Mouse (Mus musculus): Measurements from ENCODE around the gene Nfyc. TPM values are rescaled to one million over a fixed set of nuclear protein-coding genes. Genes with fewer than 3 reads are reported as not detected.

Gene Nfyc
- polyA plus RNA-seq, 2 experiments = 50.6 to 53.3 TPM

GRCm38 (mm10) chr4:120799680-120800166 is 31.6 kb downstream of the Nfyc start:
- ATAC-seq (ENCODE audit: insufficient read depth) = no peak
- WGBS (ENCODE audit: insufficient replicate concordance) = 65% methylated on average over 2 of the region's 2 CpGs
- H3K4me3 ChIP-seq (ENCODE audit: insufficient read depth in 1 of 2, low read depth in 2 of 2, low read length in 2 of 2) = no peak overlapping the region
- H3K4me1 ChIP-seq (replicated peaks; ENCODE audit: control insufficient read depth in 2 of 2, insufficient read depth in 2 of 2, low read length in 1 of 2) = no peaks in the 10 kb centered on the region; a peak in 1 of 4 replicates
- H3K36me3 ChIP-seq (replicated peaks; ENCODE audit: control insufficient read depth, insufficient read depth, low read depth) = no peaks in the 10 kb centered on the region; the same call in 1 of the 2 replicates
- H3K9me3 ChIP-seq (ENCODE audit: control insufficient read depth, low read length) = no peaks in the 10 kb centered on the region
- DNase-seq (ENCODE audit: low read depth in 3 of 3, low spot score in 3 of 3) = no peak
- TF ChIP-seq EP300 (IDR thresholded peaks at IDR 0.05; ENCODE audit: low read depth) (no peak), CTCF (IDR thresholded peaks at IDR 0.05; ENCODE audit: low read depth) (no peak)
- no peak overlapping the region for H3K9ac ChIP-seq (replicated peaks)
- H3K27me3 ChIP-seq (ENCODE audit: control insufficient read depth, insufficient read depth, low read length) = no peaks in the 10 kb centered on the region
- no peak overlapping the region for H3K4me2 ChIP-seq (ENCODE audit: low read depth)
- no peak overlapping the region for H3K27ac ChIP-seq

GRCm38 (mm10) chr4:120797985-120798725 is 33.2 kb downstream of the Nfyc start:
- Histone ChIP-seq H3K4me3 (ENCODE audit: insufficient read depth in 1 of 2, low read depth in 2 of 2, low read length in 2 of 2) (no peak overlapping the region), H3K36me3 (replicated peaks; ENCODE audit: control insufficient read depth, insufficient read depth, low read depth) (no peaks in the 10 kb centered on the region; the same call in 1 of the 2 replicates), H3K9me3 (ENCODE audit: control insufficient read depth, low read length) (no peaks in the 10 kb centered on the region), H3K4me2 (ENCODE audit: low read depth) (no peak overlapping the region), H3K9ac (replicated peaks) (no peak overlapping the region), H3K4me1 (replicated peaks; ENCODE audit: control insufficient read depth in 2 of 2, insufficient read depth in 2 of 2, low read length in 1 of 2) (no peaks in the 10 kb centered on the region; a peak in 1 of 4 replicates), H3K27me3 (ENCODE audit: control insufficient read depth, insufficient read depth, low read length) (no peaks in the 10 kb centered on the region), H3K27ac (no peak overlapping the region)
- 68% methylated on average over 4 of the region's 5 CpGs for WGBS (ENCODE audit: insufficient replicate concordance)
- DNase-seq (ENCODE audit: low read depth in 3 of 3, low spot score in 3 of 3) (no peak), ATAC-seq (ENCODE audit: insufficient read depth) (no peak)
- TF ChIP-seq EP300 (IDR thresholded peaks at IDR 0.05; ENCODE audit: low read depth) = no peak

- H3K27ac ChIP-seq = no peak overlapping the region
- DNase-seq (ENCODE audit: low read depth in 3 of 3, low spot score in 3 of 3) (no peak), ATAC-seq (ENCODE audit: insufficient read depth) (no peak)
- no peaks in the 10 kb centered on the region; a peak in 1 of 4 replicates for H3K4me1 ChIP-seq (replicated peaks; ENCODE audit: control insufficient read depth in 2 of 2, insufficient read depth in 2 of 2, low read length in 1 of 2)
- no peak for TF ChIP-seq CTCF (IDR thresholded peaks at IDR 0.05; ENCODE audit: low read depth)
- TF ChIP-seq EP300 (IDR thresholded peaks at IDR 0.05; ENCODE audit: low read depth) = no peak
- no peak overlapping the region for H3K9ac ChIP-seq (replicated peaks)
- 66% methylated on average over 2 of the region's 2 CpGs for WGBS (ENCODE audit: insufficient replicate concordance)
- H3K4me2 ChIP-seq (ENCODE audit: low read depth) = no peak overlapping the region
- H3K9me3 ChIP-seq (ENCODE audit: control insufficient read depth, low read length) = no peaks in the 10 kb centered on the region
- H3K36me3 ChIP-seq (replicated peaks; ENCODE audit: control insufficient read depth, insufficient read depth, low read depth) = no peaks in the 10 kb centered on the region; the same call in 1 of the 2 replicates
- H3K4me3 ChIP-seq (ENCODE audit: insufficient read depth in 1 of 2, low read depth in 2 of 2, low read length in 2 of 2) = no peak overlapping the region
- no peaks in the 10 kb centered on the region for H3K27me3 ChIP-seq (ENCODE audit: control insufficient read depth, insufficient read depth, low read length)
Measured at GRCm38 (mm10) chr4:120796687-120797086, 34.7 kb downstream of the Nfyc start.

GRCm38 (mm10) chr4:120795646-120796045 is 35.7 kb downstream of the Nfyc start:
- Histone ChIP-seq H3K4me1 (replicated peaks; ENCODE audit: control insufficient read depth in 2 of 2, insufficient read depth in 2 of 2, low read length in 1 of 2) (no peaks in the 10 kb centered on the region; a peak in 1 of 4 replicates), H3K36me3 (replicated peaks; ENCODE audit: control insufficient read depth, insufficient read depth, low read depth) (no peaks in the 10 kb centered on the region; the same call in 1 of the 2 replicates), H3K9ac (replicated peaks) (no peak overlapping the region), H3K27me3 (ENCODE audit: control insufficient read depth, insufficient read depth, low read length) (no peaks in the 10 kb centered on the region), H3K27ac (no peak overlapping the region), H3K4me3 (ENCODE audit: insufficient read depth in 1 of 2, low read depth in 2 of 2, low read length in 2 of 2) (no peak overlapping the region), H3K4me2 (ENCODE audit: low read depth) (no peak overlapping the region), H3K9me3 (ENCODE audit: control insufficient read depth, low read length) (no peaks in the 10 kb centered on the region)
- no peak for DNase-seq (ENCODE audit: low read depth in 3 of 3, low spot score in 3 of 3)
- TF ChIP-seq EP300 (IDR thresholded peaks at IDR 0.05; ENCODE audit: low read depth) = no peak
- TF ChIP-seq CTCF (IDR thresholded peaks at IDR 0.05; ENCODE audit: low read depth) = no peak
- WGBS (ENCODE audit: insufficient replicate concordance) = 67% methylated on average over 1 of the region's 1 CpGs
- ATAC-seq (ENCODE audit: insufficient read depth) = no peak

GRCm38 (mm10) chr4:120792918-120793317 is 38.5 kb downstream of the Nfyc start:
- Histone ChIP-seq H3K27ac (no peak overlapping the region), H3K4me1 (replicated peaks; ENCODE audit: control insufficient read depth in 2 of 2, insufficient read depth in 2 of 2, low read length in 1 of 2) (no peaks in the 10 kb centered on the region; a peak in 1 of 4 replicates), H3K4me2 (ENCODE audit: low read depth) (no peak overlapping the region), H3K36me3 (replicated peaks; ENCODE audit: control insufficient read depth, insufficient read depth, low read depth) (peaks cover 12% of the 10 kb centered on the region), H3K9ac (replicated peaks) (no peak overlapping the region), H3K4me3 (ENCODE audit: insufficient read depth in 1 of 2, low read depth in 2 of 2, low read length in 2 of 2) (no peak overlapping the region), H3K27me3 (ENCODE audit: control insufficient read depth, insufficient read depth, low read length) (no peaks in the 10 kb centered on the region), H3K9me3 (ENCODE audit: control insufficient read depth, low read length) (no peaks in the 10 kb centered on the region)
- ATAC-seq (ENCODE audit: insufficient read depth) (no peak), DNase-seq (ENCODE audit: low read depth in 3 of 3, low spot score in 3 of 3) (no peak)
- WGBS (ENCODE audit: insufficient replicate concordance) = 84% methylated on average over 2 of the region's 2 CpGs
- TF ChIP-seq EP300 (IDR thresholded peaks at IDR 0.05; ENCODE audit: low read depth) (no peak), CTCF (IDR thresholded peaks at IDR 0.05; ENCODE audit: low read depth) (no peak)

Measured in liver, embryonic 14.5 days (tissue).